Mouse (Mus musculus): ENCODE measurements around the gene Guca2a.

Gene Guca2a

GRCm38 (mm10) chr4:119642666-119643065 lies 5.2 kb downstream of the Guca2a start:
- no peak for DNase-seq

- peak in 1 of 2 experiments; percentile 17 for DNase-seq
These were observed 19.5 kb downstream of the Guca2a start for GRCm38 (mm10) chr4:119657011-119657410.

GRCm38 (mm10) chr4:119658246-119658645 lies 20.7 kb downstream of the Guca2a start:
- DNase-seq: peak; percentile 52 to 84

GRCm38 (mm10) chr4:119658731-119659130 lies 21.2 kb downstream of the Guca2a start, which contains the start of gene Guca2b:
TSS of gene Guca2b (minus strand) at chr4:119658954.
- peak; percentile 62 to 85 for DNase-seq

- peak in 1 of 2 experiments; percentile 21 for DNase-seq
These were observed 22.5 kb downstream of the Guca2a start for GRCm38 (mm10) chr4:119660007-119660406.

- DNase-seq: peak in 1 of 2 experiments; percentile 23
These were observed 24.6 kb downstream of the Guca2a start for GRCm38 (mm10) chr4:119662151-119662550.

- DNase-seq: peak in 1 of 2 experiments; percentile 23
These were observed 25.5 kb downstream of the Guca2a start for GRCm38 (mm10) chr4:119662976-119663375.

GRCm38 (mm10) chr4:119663409-119664095 lies 26.0 kb downstream of the Guca2a start:
- DNase-seq: peak in 1 of 2 experiments; percentile 12

- DNase-seq: no peak
These were observed 27.7 kb downstream of the Guca2a start for GRCm38 (mm10) chr4:119665166-119665565.

- peak; percentile 54 to 82 for DNase-seq
These were observed 28.6 kb downstream of the Guca2a start for GRCm38 (mm10) chr4:119666116-119666515.

- peak in 1 of 2 experiments; percentile 41 for DNase-seq
These were observed 29.9 kb downstream of the Guca2a start for GRCm38 (mm10) chr4:119667454-119667853.

- DNase-seq: peak in 1 of 2 experiments; percentile 10
These were observed 30.7 kb downstream of the Guca2a start for GRCm38 (mm10) chr4:119668185-119668584.

GRCm38 (mm10) chr4:119668596-119668995 lies 31.1 kb downstream of the Guca2a start:
- DNase-seq: no peak

- DNase-seq: no peak
These were observed 32.1 kb downstream of the Guca2a start for GRCm38 (mm10) chr4:119669356-119670209.

- peak in 1 of 2 experiments; percentile 3 for DNase-seq
These were observed 32.7 kb downstream of the Guca2a start for GRCm38 (mm10) chr4:119670210-119670555.

- DNase-seq: peak in 1 of 2 experiments; percentile 17
These were observed 33.2 kb downstream of the Guca2a start for GRCm38 (mm10) chr4:119670736-119671135.

- DNase-seq: no peak
These were observed 33.7 kb downstream of the Guca2a start for GRCm38 (mm10) chr4:119671164-119671563.

GRCm38 (mm10) chr4:119672685-119673084 lies 35.2 kb downstream of the Guca2a start:
- DNase-seq: no peak

GRCm38 (mm10) chr4:119682596-119682995 lies 45.1 kb downstream of the Guca2a start:
- no peak for DNase-seq

- DNase-seq: no peak
These were observed 48.2 kb downstream of the Guca2a start for GRCm38 (mm10) chr4:119685746-119686145.

Data from kidney, postnatal 25 days (tissue).